Mouse (Mus musculus): ENCODE results near the gene Ispd. TPM values are rescaled to one million over a fixed set of nuclear protein-coding genes. Genes with fewer than 3 reads are reported as not detected.

Ispd gene
- polyA plus RNA-seq, 1 experiment from 2014 or later = 7.4 TPM

DNA sequence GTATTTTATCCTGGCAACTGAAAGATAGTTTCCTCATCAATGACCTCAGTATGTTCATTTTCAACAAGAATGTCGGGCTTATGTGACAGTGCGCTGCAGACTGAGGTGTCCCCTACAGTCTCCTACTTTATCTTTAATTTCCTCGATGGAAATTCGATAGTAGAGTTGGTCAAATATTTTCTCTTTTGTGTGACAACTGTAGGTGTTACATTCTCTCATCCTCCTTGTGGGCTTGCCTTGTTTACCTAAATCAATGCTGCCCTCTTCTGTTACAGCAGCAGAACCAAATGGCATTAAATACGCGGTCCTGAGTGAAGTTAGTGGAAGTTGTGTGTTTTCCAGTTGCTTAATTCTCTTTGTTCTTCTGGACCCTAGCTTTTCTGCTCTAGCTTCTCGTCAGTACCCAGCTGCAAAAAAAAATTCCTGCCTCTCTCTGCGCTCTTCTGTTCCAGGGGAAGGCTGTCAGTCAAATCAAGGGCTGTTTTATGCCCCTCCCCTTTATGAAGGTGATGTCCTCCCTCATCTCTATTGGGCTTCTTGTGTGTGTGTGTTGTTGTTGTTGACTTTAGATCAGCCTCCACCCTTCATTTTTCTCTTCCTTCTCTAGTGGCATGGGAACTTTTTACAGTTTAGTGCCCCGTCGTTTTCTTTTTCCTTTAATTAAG lies 289.8 kb downstream of the Ispd start:
- H3K27ac ChIP-seq (ENCODE audit: low read length) = no peak overlapping the region
- no peaks in the 10 kb centered on the region for H3K9me3 ChIP-seq (ENCODE audit: low read length)
- H3K4me3 ChIP-seq (ENCODE audit: low read depth, low read length) = no peak overlapping the region
- no peak for TF ChIP-seq EP300 (IDR thresholded peaks at IDR 0.05)
- peak; percentile 75 for TF ChIP-seq CTCF (IDR thresholded peaks at IDR 0.05)
- no peaks in the 10 kb centered on the region for H3K27me3 ChIP-seq (replicated peaks; ENCODE audit: insufficient read depth, low read length)
- ATAC-seq = no peak
- H3K36me3 ChIP-seq (ENCODE audit: insufficient read depth, low read length) = no peaks in the 10 kb centered on the region
- DNase-seq (ENCODE audit: low spot score) = peak; percentile 37
- WGBS = 22% methylated on average over 10 of the region's 10 CpGs
- no peaks in the 10 kb centered on the region for H3K4me1 ChIP-seq (ENCODE audit: insufficient read depth, low read depth, low read length)
- H3K9ac ChIP-seq (replicated peaks; ENCODE audit: low read depth) = no peak overlapping the region
- H3K4me2 ChIP-seq (replicated peaks; ENCODE audit: low read depth, low read length) = 0 out of 2 replicates have a peak overlapping the region, but pooled peaks have one; percentile 5

DNA sequence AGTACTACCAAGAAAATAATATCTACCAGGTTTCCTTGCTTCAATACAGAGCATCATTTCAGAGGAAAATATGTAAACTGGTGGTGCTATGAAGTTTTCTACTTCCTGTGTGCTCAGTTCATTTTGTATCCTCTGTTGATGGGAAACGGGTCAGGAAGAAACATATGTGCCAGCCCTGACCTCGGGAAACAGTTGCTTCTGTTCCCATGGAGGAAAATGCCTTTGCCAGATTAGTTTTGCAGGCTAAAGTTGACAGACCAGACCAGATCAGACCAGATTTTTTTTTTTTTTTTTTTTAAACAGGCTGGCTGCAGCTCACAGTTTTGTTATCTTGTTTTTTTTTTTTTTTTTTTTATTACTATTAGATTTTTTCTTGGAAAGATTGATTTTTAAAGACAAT lies 293.2 kb downstream of the Ispd start:
- H3K36me3 ChIP-seq (ENCODE audit: insufficient read depth, low read length) = no peaks in the 10 kb centered on the region
- no peak overlapping the region for H3K27ac ChIP-seq (ENCODE audit: low read length)
- TF ChIP-seq CTCF (IDR thresholded peaks at IDR 0.05) (no peak), EP300 (IDR thresholded peaks at IDR 0.05) (no peak)
- DNase-seq (ENCODE audit: low spot score) (no peak), ATAC-seq (no peak)
- H3K4me2 ChIP-seq (replicated peaks; ENCODE audit: low read depth, low read length) = no peak overlapping the region
- H3K4me1 ChIP-seq (ENCODE audit: insufficient read depth, low read depth, low read length) = no peaks in the 10 kb centered on the region
- no peaks in the 10 kb centered on the region for H3K27me3 ChIP-seq (replicated peaks; ENCODE audit: insufficient read depth, low read length)
- no peak overlapping the region for H3K9ac ChIP-seq (replicated peaks; ENCODE audit: low read depth)
- H3K4me3 ChIP-seq (ENCODE audit: low read depth, low read length) = no peak overlapping the region
- 14% methylated on average over 2 of the region's 2 CpGs for WGBS
- H3K9me3 ChIP-seq (ENCODE audit: low read length) = no peaks in the 10 kb centered on the region

DNA sequence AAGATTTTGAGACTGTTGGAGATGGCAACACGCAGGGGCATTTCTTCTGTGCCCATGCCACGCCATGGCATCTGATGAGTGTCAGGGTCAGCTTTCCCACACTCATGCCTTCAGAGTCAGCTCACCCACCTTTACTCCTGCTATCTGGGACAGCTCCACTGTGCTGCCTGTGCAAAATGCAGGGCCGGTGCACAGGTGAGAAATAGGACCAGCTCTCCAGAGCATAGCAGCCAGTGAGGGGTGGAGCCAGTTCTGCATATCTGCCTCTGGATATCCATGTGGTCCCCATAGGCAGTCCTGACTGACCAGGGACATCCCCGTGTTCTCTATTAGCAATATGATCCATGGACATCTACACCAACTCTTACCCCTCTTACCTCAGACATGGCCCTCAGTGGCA lies 297.0 kb downstream of the Ispd start:
- 83% methylated on average over 4 of the region's 4 CpGs for WGBS
- TF ChIP-seq EP300 (IDR thresholded peaks at IDR 0.05) (no peak), CTCF (IDR thresholded peaks at IDR 0.05) (no peak)

DNA sequence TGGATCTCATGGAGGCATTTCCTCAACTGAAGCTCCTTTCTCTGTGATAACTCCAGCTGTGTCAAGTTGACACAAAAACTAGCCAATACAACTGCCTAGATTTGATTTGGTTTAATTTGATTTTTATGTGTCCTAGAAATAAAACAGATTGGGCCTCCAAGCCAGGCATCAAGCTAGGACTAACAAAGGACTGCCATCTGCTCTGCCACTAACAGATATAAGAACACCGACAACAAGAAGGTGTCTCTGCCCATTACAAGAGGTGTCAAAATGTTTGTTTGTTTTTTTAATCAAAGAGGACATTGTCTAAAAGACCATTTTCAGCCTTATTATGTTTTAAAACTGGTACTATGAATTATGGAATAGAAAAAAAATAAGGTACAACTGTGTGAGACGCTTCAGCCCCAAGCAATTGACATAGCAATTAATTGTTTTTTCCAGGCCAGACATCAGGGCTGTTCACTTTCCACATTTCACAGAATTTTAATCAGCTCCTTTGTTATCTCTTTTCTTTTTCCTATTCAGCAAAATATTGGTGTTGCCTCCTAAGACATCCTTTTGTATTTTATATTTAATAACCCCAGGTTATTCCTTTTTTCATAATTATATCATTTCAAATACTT lies 299.7 kb downstream of the Ispd start:
- Histone ChIP-seq H3K9ac (replicated peaks; ENCODE audit: low read depth) (no peak overlapping the region), H3K4me3 (ENCODE audit: low read depth, low read length) (no peak overlapping the region), H3K27ac (ENCODE audit: low read length) (no peak overlapping the region), H3K4me2 (replicated peaks; ENCODE audit: low read depth, low read length) (no peak overlapping the region), H3K27me3 (replicated peaks; ENCODE audit: insufficient read depth, low read length) (no peaks in the 10 kb centered on the region), H3K36me3 (ENCODE audit: insufficient read depth, low read length) (no peaks in the 10 kb centered on the region), H3K9me3 (ENCODE audit: low read length) (no peaks in the 10 kb centered on the region), H3K4me1 (ENCODE audit: insufficient read depth, low read depth, low read length) (no peaks in the 10 kb centered on the region)
- WGBS = 86% methylated on average over 2 of the region's 2 CpGs
- ATAC-seq (no peak), DNase-seq (ENCODE audit: low spot score) (no peak)
- no peak for TF ChIP-seq CTCF (IDR thresholded peaks at IDR 0.05)
- TF ChIP-seq EP300 (IDR thresholded peaks at IDR 0.05) = no peak

More for the DNA sequence above, 297.0 kb downstream of the Ispd start:
- Histone ChIP-seq H3K27me3 (replicated peaks; ENCODE audit: insufficient read depth, low read length) (no peaks in the 10 kb centered on the region), H3K9ac (replicated peaks; ENCODE audit: low read depth) (no peak overlapping the region), H3K4me2 (replicated peaks; ENCODE audit: low read depth, low read length) (no peak overlapping the region), H3K4me3 (ENCODE audit: low read depth, low read length) (no peak overlapping the region), H3K4me1 (ENCODE audit: insufficient read depth, low read depth, low read length) (no peaks in the 10 kb centered on the region), H3K9me3 (ENCODE audit: low read length) (no peaks in the 10 kb centered on the region), H3K36me3 (ENCODE audit: insufficient read depth, low read length) (no peaks in the 10 kb centered on the region), H3K27ac (ENCODE audit: low read length) (no peak overlapping the region)
- DNase-seq (ENCODE audit: low spot score) = no peak
- ATAC-seq = no peak

DNA sequence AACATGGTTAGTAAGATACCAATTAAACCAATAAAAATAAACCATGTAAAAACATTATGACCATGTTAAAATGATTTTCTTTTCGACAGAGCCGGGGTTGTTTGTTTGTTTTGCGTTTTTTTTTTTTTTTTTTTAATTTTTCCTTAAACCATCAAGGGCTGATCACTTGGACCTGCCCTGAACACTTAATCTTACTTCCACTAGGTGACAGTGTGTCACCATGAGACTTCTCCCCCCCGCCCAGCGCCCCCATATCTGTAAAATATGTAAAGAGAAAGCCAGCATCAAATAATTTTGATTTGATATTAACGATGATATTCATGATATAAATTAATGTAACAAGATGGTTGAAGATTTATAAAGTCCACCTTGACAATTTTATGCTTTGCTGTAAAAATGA lies 300.5 kb downstream of the Ispd start:
- Histone ChIP-seq H3K4me3 (ENCODE audit: low read depth, low read length) (no peak overlapping the region), H3K4me1 (ENCODE audit: insufficient read depth, low read depth, low read length) (no peaks in the 10 kb centered on the region), H3K27me3 (replicated peaks; ENCODE audit: insufficient read depth, low read length) (no peaks in the 10 kb centered on the region), H3K9me3 (ENCODE audit: low read length) (no peaks in the 10 kb centered on the region), H3K27ac (ENCODE audit: low read length) (no peak overlapping the region), H3K4me2 (replicated peaks; ENCODE audit: low read depth, low read length) (no peak overlapping the region), H3K9ac (replicated peaks; ENCODE audit: low read depth) (no peak overlapping the region), H3K36me3 (ENCODE audit: insufficient read depth, low read length) (no peaks in the 10 kb centered on the region)
- 74% methylated on average over 6 of the region's 6 CpGs for WGBS
- TF ChIP-seq CTCF (IDR thresholded peaks at IDR 0.05) = no peak
- no peak for TF ChIP-seq EP300 (IDR thresholded peaks at IDR 0.05)
- no peak for ATAC-seq
- no peak for DNase-seq (ENCODE audit: low spot score)

DNA sequence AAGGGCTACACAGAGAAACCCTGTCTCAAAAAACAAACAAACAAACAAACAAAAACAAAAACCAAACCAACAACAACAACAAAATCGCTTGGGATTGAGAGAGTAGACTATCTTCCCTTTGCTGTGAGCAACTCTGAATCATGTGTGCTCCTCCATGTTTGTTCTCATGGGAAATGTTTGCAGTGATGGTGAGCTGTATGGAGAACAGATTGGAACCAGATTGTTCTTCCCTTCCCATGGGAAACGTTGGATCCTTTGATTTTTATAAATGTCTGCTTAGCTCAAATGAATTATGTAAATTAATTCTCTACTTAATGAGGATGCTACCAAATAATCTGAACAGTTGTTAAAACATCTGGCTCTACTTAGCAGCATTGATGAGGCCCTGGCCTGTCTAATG lies 312.8 kb downstream of the Ispd start:
- ATAC-seq = no peak
- no peaks in the 10 kb centered on the region for H3K9me3 ChIP-seq (ENCODE audit: low read length)
- H3K27ac ChIP-seq (ENCODE audit: low read length) = no peak overlapping the region
- no peaks in the 10 kb centered on the region for H3K36me3 ChIP-seq (ENCODE audit: insufficient read depth, low read length)
- no peak overlapping the region for H3K4me3 ChIP-seq (ENCODE audit: low read depth, low read length)
- no peak overlapping the region for H3K4me2 ChIP-seq (replicated peaks; ENCODE audit: low read depth, low read length)
- no peak for DNase-seq (ENCODE audit: low spot score)
- no peaks in the 10 kb centered on the region for H3K27me3 ChIP-seq (replicated peaks; ENCODE audit: insufficient read depth, low read length)
- H3K4me1 ChIP-seq (ENCODE audit: insufficient read depth, low read depth, low read length) = no peaks in the 10 kb centered on the region
- H3K9ac ChIP-seq (replicated peaks; ENCODE audit: low read depth) = no peak overlapping the region
- WGBS = 75% methylated on average over 2 of the region's 2 CpGs
- TF ChIP-seq CTCF (IDR thresholded peaks at IDR 0.05) (no peak), EP300 (IDR thresholded peaks at IDR 0.05) (no peak)

Measured in lung, postnatal 0 days (tissue).